Mouse (Mus musculus) left cerebral cortex, adult 18-20 months (tissue): Measurements from ENCODE around the gene Rap1b. TPM values are rescaled to one million over a fixed set of nuclear protein-coding genes. Genes with fewer than 3 reads are reported as not detected.
"Not testable (repeated sequence)": the region's sequence is repeated elsewhere in the genome, so short reads cannot be mapped to it uniquely, and the experiment has no call there.

ENCODE experiments used
- DNase-seq, 2 experiments: peaks; one replicate each; pipeline ENCODE4 v3.0.0; 2021 to 2022; ENCODE audit warnings: low spot score in 2 of 2, mixed read lengths in 1 of 2
- long read RNA-seq, 2 experiments: library from polyadenylated mRNA; stranded (forward); transcript quantifications; one replicate each; pipeline ENCODE4 v2.0.0; 2021
- total RNA-seq, 2 experiments: library from RNA; stranded (reverse); gene quantifications; 2 replicates each; pipeline ENCODE4 v1.2.3; 2021

The Rap1b gene
- total RNA-seq, result 10 to 100 TPM; 56.7 to 65.4 TPM
- long read RNA-seq, experiment 1, transcript Rap1b-201 (8 exons, 2,724 nt), result major isoform, 145 of 160 reads
- long read RNA-seq, experiment 1, partial matches to known transcripts, result 5 of 160 reads
- long read RNA-seq, experiment 1, other reads (novel, unspliced or antisense), result 10 of 160 reads
- long read RNA-seq, experiment 2, transcript Rap1b-201 (8 exons, 2,724 nt), result major isoform, 106 of 113 reads
- long read RNA-seq, experiment 2, partial matches to known transcripts, result 1 of 113 reads
- long read RNA-seq, experiment 2, other reads (novel, unspliced or antisense), result 6 of 113 reads

DNA sequence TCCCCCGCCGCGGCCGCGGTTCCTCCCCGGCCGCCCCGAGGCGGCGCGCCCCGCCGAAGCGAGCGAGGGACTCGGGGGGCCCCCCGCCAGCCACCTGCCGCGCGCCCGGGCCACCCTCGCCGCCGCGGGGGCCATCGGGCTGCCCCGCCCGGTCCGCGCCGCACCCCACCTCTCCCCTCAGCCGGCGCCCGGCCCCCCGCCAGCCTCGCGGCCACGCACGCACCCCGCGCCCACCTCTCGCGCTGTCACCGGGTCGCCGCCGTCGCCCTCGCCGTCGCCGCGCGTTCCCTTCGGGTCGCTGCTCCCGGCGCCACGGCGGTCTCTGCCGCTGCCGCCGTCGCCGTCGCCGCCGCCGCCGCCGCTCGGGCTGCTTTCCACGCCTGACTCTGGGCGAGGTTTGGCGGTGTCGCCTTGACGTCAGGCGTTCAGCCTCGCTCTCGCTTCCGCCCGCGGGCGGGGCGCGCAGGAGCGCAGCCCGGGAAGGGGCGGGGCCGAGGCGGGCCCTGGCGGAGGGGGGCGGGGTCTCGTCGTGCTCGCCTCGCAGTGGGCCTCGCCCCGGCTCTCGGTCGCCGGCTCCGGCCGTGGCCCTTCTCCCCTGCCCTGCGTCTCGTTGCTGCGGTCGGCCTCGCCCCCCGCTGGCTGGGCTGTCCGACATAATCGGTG, at the start of gene Rap1b:
Gene Rap1b (minus strand): TSS at position 439 of the 663 bp plus-strand sequence.
- peak; percentile 96 to 97 for DNase-seq

DNA sequence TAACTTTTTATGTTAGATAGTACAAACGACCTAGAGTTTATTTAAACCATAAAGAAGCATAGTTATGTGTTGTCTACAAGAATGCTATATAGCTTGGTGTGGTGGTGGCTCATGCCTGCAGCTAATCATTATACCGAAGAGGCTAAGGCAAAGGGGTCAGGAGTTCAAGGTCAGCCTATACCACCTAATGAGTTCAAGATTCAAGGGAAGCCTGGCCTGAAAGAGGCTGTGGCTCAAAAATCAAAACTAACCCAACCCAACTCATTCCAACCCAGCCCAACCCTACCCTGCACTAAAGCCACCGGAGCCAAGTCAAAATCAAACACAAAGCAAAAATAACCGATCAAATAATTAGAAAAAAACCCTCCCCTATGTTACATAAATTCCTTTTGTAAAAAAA, 49.4 kb upstream of the Rap1b start:
- no peak for DNase-seq

DNA sequence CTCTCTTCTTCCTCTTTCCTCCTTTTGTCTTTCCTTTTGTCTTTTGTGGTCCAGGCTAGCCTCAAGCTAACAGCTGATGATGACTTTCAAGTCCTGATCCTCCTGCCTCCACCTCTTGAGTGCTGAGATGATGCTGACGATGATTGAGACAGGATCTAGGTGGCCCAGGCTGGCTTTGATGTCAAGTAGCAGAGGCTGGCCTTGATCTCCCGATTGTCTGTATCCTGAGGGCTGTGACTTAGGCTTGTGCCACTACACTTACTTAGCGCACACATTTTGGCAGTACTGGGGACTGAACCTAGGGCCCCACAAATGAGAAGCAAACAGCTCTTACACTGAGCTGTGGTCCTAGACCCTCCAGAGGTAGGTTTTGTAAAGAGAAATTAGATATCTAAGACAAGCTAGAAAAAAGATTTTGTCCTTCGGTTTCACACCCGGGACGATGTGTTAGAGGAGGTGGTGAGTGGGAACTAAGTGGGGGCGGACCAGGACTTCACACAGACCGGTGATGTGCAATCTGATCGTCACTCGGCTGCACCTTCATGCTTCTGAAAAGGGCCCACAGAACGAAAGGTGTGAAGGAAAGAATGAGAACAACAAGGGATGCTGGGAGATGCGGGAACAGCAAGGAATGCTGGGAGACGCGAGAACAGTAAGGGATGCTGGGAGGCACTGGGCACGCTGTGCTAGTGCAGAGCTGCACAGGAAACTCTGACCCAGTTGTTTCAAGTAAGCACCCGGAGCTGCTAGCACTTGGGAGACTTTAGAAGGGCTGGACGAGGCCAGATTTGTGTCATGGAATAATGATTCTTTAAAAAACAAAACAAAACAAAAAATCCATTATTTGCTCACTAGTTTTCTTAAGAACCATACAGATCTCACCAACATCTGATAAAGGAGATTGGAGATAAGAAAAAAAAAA, 48.5 kb upstream of the Rap1b start:
- peak in 1 of 2 experiments; percentile 15 for DNase-seq

DNA sequence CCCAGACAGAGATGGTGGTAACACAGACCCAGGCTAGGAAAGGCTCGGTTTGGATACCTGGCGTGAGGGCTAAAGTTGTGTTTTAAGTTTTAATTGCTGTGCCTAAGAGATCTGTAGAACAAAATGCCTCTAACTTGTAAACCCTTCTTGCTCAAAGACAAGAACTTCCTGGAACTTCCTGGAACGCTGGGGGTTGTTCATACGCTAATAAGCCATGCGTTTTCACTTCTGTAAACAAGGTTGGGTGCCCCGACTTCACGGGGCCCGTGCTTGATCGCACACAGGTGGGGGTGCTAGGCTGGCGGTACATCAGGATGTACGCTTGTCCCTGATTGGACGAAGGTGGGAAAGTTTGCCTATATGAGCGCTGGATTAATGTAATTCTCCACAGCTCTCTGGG, 47.3 kb upstream of the Rap1b start:
- not testable (repeated sequence) for DNase-seq

DNA sequence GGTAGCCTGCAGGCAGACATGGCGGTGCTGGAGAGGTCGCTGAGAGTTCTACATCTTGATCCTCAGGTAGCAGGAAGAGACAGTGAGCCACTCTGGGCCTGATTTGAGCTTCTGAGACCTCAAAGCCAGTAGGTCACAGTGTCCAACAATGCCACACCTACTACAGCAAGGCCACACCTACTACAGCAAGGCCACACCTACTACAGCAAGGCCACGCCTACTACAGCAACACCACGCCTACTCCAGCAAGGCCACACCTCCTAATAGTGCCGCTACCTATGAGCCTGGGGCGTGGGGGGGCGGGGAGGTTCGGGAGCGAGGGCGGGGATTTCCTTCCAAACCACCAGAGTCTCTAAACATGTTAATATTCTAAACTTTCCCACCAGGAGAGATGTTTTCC, 45.5 kb upstream of the Rap1b start:
- no peak for DNase-seq

DNA sequence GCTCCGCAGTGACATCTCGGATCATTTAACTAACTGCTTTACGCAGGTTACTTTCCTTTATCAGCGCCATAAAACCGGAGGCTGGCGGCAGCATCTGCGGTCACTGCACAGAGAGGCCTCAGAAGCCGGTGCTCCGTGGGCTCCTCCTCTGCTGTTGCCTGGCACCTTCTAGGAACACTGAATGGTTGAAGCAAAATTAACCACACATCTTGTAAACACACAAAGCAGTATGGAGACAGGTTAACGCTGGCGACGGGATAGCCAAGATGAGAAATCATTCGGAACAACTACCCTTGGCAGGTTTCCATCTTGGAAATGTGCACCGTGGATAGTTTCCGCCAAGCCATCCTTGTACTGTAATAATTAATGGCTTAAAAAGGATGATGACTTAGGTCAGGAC, 43.0 kb upstream of the Rap1b start:
- DNase-seq, result no peak

DNA sequence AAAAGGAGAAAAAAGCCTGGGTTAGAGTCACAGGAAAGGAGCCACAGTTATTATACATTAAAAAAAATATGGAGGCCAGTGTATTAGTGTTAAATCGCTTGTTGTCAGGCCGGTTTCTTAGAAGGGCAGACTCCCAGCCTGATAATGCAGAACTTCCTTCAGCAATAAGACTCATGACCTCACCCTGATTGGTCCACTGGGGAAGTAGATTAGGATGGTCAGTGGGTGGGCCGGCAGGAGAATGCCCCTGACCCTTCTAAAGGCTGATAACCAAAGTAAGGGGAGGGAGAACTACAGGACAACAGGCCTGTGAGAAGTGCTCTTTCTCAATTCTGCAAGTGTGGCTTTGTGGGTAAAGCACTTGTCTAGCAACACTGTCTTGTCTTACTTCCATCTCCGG, 39.5 kb upstream of the Rap1b start:
- DNase-seq, result no peak

DNA sequence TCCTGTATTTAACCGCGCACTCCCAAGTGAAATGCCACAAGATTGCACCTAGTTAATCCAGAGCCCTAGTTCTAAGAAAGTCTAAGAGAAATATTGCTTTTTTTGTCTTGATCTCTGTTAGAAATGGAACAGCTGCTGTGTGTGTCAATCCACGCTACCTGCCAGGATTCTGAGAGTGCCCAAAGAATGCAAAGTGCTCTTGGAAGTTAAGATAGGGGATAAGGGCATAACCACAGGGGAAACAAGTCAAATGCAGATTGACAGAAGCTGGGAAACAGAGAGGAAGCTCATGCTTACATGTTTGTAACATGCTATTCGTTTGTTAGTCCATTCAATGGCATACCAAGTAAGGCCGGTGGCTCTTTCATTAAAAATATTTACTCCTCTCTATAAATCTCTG, 38.9 kb upstream of the Rap1b start:
- no peak for DNase-seq

DNA sequence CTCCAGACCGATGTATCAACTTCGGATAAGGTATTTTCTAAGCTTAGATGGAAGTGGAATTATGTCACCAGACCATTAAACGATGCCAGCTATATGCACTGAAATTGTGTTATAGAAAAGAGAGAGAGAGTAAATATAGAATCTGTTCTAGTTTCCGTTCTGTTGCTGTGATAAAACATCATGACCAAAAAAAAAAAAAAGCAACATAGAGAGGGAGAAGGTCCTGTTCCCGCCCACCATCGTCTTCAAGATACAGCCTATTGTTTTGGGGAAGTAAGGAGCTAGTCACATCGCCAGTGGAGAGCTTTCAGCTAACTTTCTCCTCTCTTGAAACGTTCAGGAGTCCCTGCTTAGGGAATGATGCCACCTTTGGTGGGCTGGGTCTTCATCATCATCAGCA, 37.6 kb upstream of the Rap1b start:
- no peak for DNase-seq

DNA sequence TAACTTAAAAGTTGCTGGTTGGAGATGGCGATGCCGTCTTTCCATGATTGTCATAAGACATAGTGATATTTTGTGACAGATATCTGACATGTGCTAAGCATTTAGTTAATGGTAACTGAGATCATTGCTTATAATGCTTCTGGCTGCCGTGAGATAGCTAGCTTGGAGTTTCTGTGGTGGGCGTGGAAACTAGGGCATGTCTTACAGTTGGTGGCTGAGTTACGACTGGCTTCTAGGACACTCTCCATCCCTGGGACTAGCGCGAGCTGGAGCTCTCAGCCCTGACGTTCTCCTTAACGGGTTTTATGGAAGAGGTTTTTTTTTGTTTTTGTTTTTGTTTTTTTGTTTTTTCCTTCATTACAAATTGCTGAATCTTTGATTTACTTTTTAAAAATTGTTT, 32.8 kb upstream of the Rap1b start:
- peak; percentile 12 to 56 for DNase-seq

DNA sequence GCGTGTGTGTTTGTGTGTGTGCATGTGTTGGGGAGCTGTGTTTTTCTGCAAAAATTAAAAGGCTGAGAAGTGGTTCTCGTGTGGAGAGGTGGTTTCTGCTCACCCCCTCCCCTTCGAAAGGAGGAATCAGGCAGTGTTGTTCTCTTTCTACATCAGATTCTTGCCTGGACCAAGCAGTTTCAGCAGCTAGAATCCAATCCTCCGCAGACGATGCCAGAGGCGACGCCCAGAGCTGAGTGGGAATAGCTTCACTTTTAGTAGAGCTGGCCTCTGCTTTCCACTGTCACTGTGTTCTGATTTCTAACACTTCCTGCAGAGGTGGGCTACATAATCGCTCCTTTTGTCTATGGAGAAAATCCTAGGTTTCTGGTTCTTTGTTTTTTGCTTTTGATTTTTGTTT, 31.0 kb upstream of the Rap1b start:
- DNase-seq, result peak; percentile 17 to 51

DNA sequence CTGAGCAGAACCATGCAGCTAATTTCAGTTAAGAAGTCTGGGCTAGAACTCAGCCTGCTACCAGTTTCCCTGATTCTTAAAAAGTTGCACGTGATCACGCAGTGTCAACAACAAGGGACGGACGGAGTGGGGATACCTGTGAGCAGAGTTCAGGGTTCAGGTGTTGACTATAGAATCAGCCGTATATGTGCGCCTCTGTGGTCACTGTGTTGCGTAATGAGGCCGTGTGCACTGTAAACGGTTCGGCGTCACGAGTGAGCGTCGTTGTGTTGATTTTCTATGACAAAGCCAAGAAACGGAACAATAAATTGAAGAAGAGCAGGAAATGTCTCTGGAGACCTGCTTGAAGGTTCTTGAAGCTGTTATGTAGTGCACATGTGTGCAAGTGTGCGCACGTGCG, 30.6 kb upstream of the Rap1b start:
- no peak for DNase-seq

DNA sequence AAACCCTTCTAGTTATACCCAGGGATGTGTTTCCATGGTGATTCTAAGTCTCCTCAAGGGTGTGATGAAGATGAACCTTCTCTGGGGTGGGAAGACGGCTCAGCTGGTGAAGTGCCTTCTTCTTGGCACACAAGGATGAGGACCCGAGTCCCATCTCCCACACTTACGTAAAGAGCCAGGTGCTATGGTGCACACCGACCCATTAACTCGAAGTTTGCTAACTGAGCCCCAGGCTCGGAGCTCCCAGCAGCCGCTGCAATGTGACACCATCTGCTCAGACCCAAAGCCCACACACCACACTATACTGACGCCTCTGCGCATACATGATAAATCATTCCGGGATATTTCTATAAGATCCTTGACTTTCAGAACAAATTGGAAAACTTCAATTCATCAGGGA, 29.1 kb upstream of the Rap1b start:
- DNase-seq, result peak; percentile 61 to 78

DNA sequence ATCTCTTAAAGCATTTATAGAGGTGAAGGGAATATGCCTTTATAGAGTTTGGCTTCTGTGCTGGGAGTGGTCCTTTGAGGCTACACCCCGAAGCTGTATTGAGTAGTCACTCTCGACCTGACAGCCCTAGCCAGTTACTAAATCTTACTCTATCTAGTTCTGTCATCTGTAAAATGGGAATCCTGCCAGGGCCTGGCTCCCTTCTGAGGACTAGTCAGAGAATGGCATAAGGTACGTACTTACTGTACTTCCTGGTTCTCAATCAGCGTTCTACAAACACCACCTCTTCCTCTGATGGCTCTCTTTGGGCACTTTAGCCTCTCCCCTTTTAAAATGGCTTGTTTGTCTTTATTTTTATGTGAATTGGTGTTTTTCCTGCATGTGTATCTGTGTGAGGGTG, 28.1 kb upstream of the Rap1b start:
- no peak for DNase-seq

DNA sequence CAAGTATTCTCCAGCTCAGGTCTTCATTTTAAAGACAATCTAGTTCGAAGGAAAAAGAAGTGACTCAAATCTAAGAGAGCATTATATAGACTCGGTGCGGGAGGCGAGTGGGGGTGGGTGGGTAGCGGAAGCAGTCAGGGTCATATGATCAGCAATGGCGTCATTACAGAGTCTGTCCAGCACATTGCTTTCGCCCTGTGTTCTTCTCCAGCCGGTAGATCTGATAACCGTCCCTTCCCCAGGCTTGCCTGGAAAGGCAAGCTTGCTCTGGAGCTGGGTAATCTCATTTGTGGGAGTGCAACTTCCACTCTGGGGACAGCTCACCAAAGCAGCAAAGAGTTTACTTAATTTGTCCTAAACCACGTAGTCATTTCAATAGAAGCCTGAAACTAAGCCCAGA, 26.6 kb upstream of the Rap1b start:
- DNase-seq, result no peak

DNA sequence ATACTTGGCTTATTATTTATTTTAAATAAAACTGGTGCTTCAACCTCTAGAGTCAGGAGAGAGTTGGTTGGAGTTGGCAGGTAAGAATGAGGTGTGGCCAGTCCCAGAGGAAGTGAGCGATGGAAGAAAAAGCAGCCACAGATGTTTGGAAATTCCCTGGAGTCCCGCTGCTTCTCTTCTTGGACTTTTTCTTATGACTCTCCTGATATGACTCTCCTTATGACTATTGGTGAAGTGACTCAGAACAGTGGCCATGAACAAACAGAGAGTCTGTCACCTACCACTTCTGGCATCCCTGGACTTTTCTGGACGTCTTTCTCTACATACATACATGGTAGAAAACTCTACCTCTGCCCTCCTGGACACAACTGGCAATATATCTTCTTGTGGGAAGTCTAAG, 21.5 kb upstream of the Rap1b start:
- DNase-seq, result no peak

DNA sequence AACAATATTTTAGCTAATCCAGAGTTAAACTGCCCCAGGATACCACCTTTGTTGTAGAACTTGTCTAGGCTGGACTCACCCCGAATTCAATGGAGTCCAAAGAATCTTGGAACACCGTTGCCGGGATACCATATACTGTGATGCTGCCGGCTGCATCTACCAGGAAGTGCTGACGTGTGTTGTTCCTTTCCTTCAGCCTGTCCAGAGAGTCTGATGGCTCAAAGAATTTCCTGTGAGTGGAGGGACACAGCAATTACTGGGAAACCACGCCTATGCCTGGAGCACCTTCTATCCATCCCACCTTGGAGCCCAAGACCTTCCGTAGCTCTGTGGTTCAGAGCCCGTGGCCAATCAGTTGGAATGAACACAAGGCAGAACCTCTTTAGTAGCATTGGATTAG, 20.8 kb upstream of the Rap1b start:
- no peak for DNase-seq

DNA sequence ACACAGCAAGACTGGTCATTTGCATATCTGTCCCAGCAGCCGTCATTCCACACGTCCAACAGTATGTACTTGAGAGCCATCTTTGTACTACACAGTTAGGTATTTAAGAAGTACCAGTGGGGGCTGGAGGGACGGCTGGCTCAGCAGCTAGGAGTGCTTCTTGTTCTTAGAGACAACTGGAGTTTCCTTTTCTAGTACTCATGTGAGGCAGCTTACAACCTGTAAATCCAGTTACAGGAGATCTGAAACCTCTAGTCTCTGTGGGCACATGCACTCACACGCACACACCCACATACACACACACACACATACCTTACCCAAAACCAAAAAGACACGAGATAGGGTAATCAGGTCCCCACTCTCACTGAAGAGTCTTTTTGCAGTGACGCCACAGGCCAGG, 18.9 kb upstream of the Rap1b start:
- no peak for DNase-seq

DNA sequence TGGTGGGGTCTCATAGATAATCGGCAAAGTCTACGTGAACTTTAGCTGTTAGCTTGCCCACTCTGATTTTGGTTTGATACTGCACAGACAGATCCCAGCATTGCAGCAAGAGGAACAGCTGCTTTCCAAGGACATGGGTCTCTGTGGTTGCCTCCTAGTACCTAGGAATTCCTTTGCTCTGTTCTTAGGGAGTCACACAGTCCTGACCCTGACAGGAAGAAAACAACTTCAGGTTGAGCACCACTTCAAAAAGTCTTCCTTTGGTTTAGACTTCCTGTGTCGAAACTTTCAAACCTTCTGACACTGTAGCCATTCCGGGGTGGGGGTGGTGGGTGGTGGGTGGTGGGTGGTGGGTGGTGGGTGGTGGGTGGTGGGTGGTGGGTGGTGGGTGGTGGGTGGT, 18.4 kb upstream of the Rap1b start:
- DNase-seq, result no peak

DNA sequence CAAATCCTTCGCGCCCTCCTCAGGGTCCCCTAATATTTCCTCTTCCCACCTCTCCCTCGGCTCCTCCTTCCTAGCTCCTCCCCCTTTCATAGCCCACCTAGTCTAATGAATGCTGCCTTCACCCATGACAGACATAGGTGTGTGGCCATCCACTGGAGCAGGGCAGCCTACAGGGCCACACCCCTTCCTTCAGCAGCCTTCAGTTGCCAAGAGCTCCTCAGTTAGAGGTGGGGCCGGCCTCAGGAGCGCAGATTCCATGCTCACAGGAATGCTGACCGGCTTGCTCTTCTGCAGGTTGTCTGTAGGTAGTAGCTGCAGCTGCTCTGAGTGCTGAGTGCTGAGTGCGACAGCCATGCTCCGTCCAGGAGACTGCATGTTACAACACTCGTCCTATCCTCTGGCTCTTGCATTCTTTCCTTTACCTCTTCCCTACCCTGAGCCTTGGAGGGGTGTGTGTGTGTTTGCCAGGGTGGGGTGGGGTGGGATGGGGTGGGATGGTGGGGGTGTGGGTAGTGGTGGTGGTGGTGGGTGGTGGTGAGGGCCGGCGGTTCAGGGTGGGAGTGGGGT, 16.3 kb upstream of the Rap1b start:
- DNase-seq, result no peak

DNA sequence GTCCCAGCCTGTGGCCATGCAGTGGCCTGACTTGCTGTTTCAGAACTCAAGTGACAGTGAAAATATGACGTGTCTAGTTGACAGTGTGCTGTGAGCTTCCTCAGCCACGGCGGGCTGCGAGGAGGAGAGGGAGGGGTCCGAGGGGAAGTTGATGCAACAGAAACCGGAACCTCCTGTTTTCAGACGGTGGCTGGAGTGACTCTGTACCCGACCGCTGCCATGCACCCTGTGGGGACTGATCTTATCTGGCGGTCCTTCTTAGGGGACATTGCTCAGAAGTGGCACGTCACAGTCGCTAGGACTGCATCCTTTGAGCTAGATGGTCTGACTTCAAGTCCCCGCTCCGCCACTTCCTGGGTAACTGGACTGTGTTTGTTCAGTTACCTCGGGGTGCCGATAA, 15.1 kb upstream of the Rap1b start:
- no peak for DNase-seq

DNA sequence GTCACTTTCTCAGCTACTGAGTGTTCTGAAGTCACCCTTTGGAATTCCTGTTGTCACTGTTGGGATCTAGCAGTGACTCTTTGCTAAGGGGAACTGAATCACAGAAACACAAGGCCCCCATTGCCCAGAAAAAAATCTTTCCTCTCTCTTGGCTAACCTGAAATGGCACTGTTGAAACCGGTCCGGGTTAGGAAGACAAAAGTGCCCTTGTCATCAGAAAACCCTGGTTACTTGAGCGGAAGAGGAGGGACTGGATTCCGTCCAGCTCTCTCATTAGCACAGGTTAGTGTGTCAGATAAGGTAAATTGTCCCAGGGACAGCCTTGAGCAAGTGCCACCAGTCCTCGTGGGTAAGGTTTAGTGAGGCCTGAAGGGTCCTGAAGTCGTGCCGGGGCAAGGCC, 14.5 kb upstream of the Rap1b start:
- no peak for DNase-seq
